In genomic region chr2:152000735-152001134, GRCm38 (mm10) we compare ENCODE assay signal across 18 mouse cellular contexts. TPM values are rescaled to one million over a fixed set of nuclear protein-coding genes. Genes with fewer than 3 reads are reported as not detected.
DNase-seq lines count a peak whose midpoint lies in the region; ATAC-seq and TF ChIP-seq lines count a peak whose summit lies in the region.
"Had no signal": no experiment of that assay in that cellular context is flagged by ENCODE, and none has a peak within 500 bp of the region (broad histone marks: within the 10 kb centered on the region; RNA-seq: fewer than 3 reads in every experiment).

No protein-coding gene starts in this region.

- peaks cover 19% of the 10 kb centered on the region for H3K27me3 ChIP-seq in kidney, embryonic 16.5 days (ENCODE audit: insufficient read depth, low read length)
- H3K27me3 ChIP-seq in kidney, adult 2 months (replicated peaks; ENCODE audit: control insufficient read depth, insufficient read depth, low read length) = no peaks in the 10 kb centered on the region
- peaks cover 51% of the 10 kb centered on the region for H3K27me3 ChIP-seq in neural tube, embryonic 12.5 days (replicated peaks)
- H3K27me3 ChIP-seq in neural tube, embryonic 15.5 days (replicated peaks) = peaks cover 49% of the 10 kb centered on the region
- no peaks in the 10 kb centered on the region for H3K27me3 ChIP-seq in testis, adult 2 months (ENCODE audit: control insufficient read depth, insufficient read depth, low read length)

- H3K27ac ChIP-seq in kidney, embryonic 16.5 days (ENCODE audit: low read length) = no peak overlapping the region
- no peak overlapping the region for H3K27ac ChIP-seq in kidney, adult 2 months (ENCODE audit: insufficient read depth, low read depth, low read length)
- H3K27ac ChIP-seq in neural tube, embryonic 12.5 days = no peak overlapping the region
- H3K27ac ChIP-seq in neural tube, embryonic 15.5 days (replicated peaks) = no peak overlapping the region
- H3K27ac ChIP-seq in testis, adult 2 months (ENCODE audit: control insufficient read depth, insufficient read depth, low read depth, low read length) = peak overlapping the region; percentile 34; the same call in 1 of the 2 replicates
- H3K27ac ChIP-seq: forebrain, embryonic 12.5 days had no signal

- TF ChIP-seq POLR2A in kidney, adult 2 months (IDR thresholded peaks at IDR 0.05; ENCODE audit: low read depth, low read length) = no peak
- peak; percentile 30; the same call in 1 of the 2 replicates for TF ChIP-seq POLR2A in testis, adult 2 months (IDR thresholded peaks at IDR 0.05; ENCODE audit: control insufficient read depth, low read depth, low read length)

- ATAC-seq in kidney, embryonic 16.5 days (ENCODE audit: low FRiP score, low TSS enrichment) = peak; percentile 72
- peak; percentile 48; the same call in 1 of the 2 replicates for ATAC-seq in neural tube, embryonic 12.5 days (ENCODE audit: low FRiP score, low read depth)
- no peak for ATAC-seq in neural tube, embryonic 15.5 days (ENCODE audit: low FRiP score)
- ATAC-seq: CD4-positive, CD25-positive, alpha-beta regulatory T cell, adult 4 months; intestine, embryonic 16.5 days had no signal

- H3K4me1 ChIP-seq in kidney, embryonic 16.5 days (ENCODE audit: insufficient read depth, low read length) = peaks cover 34% of the 10 kb centered on the region
- H3K4me1 ChIP-seq in kidney, adult 2 months (ENCODE audit: control insufficient read depth, insufficient read depth, low read length) = peaks cover 20% of the 10 kb centered on the region
- H3K4me1 ChIP-seq in neural tube, embryonic 12.5 days = peaks cover 10% of the 10 kb centered on the region; the same call in 1 of the 2 replicates
- H3K4me1 ChIP-seq in neural tube, embryonic 15.5 days = peaks cover 6% of the 10 kb centered on the region
- H3K4me1 ChIP-seq in testis, adult 2 months (ENCODE audit: control insufficient read depth, insufficient read depth, low read length) = peaks cover 4% of the 10 kb centered on the region

- DNase-seq in adrenal gland, postnatal 14 days = peak; percentile 9
- DNase-seq in adrenal gland, adult 18-20 months (ENCODE audit: low spot score in 2 of 2) = no peak
- DNase-seq in kidney, adult 2 months = no peak
- DNase-seq in spleen, adult 12 weeks (ENCODE audit: low spot score) = no peak
- DNase-seq: cerebellum, postnatal 10 days; embryo, embryonic 11 days; heart, postnatal 4 days; lung, postnatal 14 days; thymus, postnatal 4 days had no signal

- H3K4me2 ChIP-seq in kidney, embryonic 16.5 days (replicated peaks; ENCODE audit: low read depth, low read length) = no peak overlapping the region
- no peak overlapping the region for H3K4me2 ChIP-seq in neural tube, embryonic 12.5 days (replicated peaks)
- no peak overlapping the region for H3K4me2 ChIP-seq in neural tube, embryonic 15.5 days
- H3K4me2 ChIP-seq: heart, embryonic 12.5 days had no signal

- no peak overlapping the region; the same call in 1 of the 2 replicates for H3K9ac ChIP-seq in kidney, embryonic 16.5 days (replicated peaks; ENCODE audit: low read length)
- no peak overlapping the region for H3K9ac ChIP-seq in neural tube, embryonic 12.5 days
- no peak overlapping the region for H3K9ac ChIP-seq in neural tube, embryonic 15.5 days (replicated peaks)
- H3K9ac ChIP-seq: forebrain, embryonic 12.5 days; heart, embryonic 12.5 days had no signal

- no peaks in the 10 kb centered on the region for H3K9me3 ChIP-seq in kidney, embryonic 16.5 days (ENCODE audit: low read length)
- H3K9me3 ChIP-seq in neural tube, embryonic 12.5 days = no peaks in the 10 kb centered on the region
- no peaks in the 10 kb centered on the region for H3K9me3 ChIP-seq in neural tube, embryonic 15.5 days (replicated peaks)
- H3K9me3 ChIP-seq: forebrain, embryonic 12.5 days; heart, embryonic 12.5 days; megakaryocyte, embryonic 14.5 days had no signal

- no peak for TF ChIP-seq CTCF in kidney, adult 2 months (conservative IDR thresholded peaks at IDR 0.05; ENCODE audit: insufficient read depth, insufficient read length, low read depth, low read length)
- no peak for TF ChIP-seq CTCF in testis, adult 2 months (IDR thresholded peaks at IDR 0.05; ENCODE audit: control insufficient read depth, insufficient read depth, insufficient replicate concordance, low read depth, low read length)

- H3K4me3 ChIP-seq in kidney, embryonic 16.5 days (ENCODE audit: low read length) = no peak overlapping the region
- H3K4me3 ChIP-seq in kidney, adult 2 months (ENCODE audit: insufficient read depth, low read depth, low read length) = no peak overlapping the region
- no peak overlapping the region for H3K4me3 ChIP-seq in neural tube, embryonic 12.5 days
- H3K4me3 ChIP-seq in neural tube, embryonic 15.5 days (replicated peaks) = no peak overlapping the region
- peak overlapping the region; percentile 58 for H3K4me3 ChIP-seq in testis, adult 2 months (ENCODE audit: control insufficient read depth, low read depth, low read length)
- H3K4me3 ChIP-seq: forebrain, embryonic 12.5 days; heart, embryonic 12.5 days; megakaryocyte, embryonic 14.5 days had no signal

- H3K36me3 ChIP-seq in kidney, embryonic 16.5 days (ENCODE audit: insufficient read depth, low read length) = no peaks in the 10 kb centered on the region
- H3K36me3 ChIP-seq in kidney, adult 2 months (ENCODE audit: control insufficient read depth, insufficient read depth, low read length) = no peaks in the 10 kb centered on the region
- H3K36me3 ChIP-seq in neural tube, embryonic 12.5 days = no peaks in the 10 kb centered on the region
- H3K36me3 ChIP-seq in neural tube, embryonic 15.5 days = no peaks in the 10 kb centered on the region
- no peaks in the 10 kb centered on the region for H3K36me3 ChIP-seq in testis, adult 2 months (ENCODE audit: control insufficient read depth, insufficient read depth, low read length)
- H3K36me3 ChIP-seq: forebrain, embryonic 12.5 days; heart, embryonic 12.5 days had no signal

- WGBS in kidney, embryonic 16.5 days = 39% methylated on average over 6 of the region's 6 CpGs
- WGBS in kidney, adult 2 months = 67% methylated on average over 6 of the region's 6 CpGs
- 55% methylated on average over 6 of the region's 6 CpGs for WGBS in neural tube, embryonic 12.5 days
- 55% methylated on average over 6 of the region's 6 CpGs for WGBS in neural tube, embryonic 15.5 days

RNA-seq across cellular contexts. Expression of gene Slc52a3, which starts 4.4 kb away (rescaled TPM):
- 1.6 and 2.4 TPM in 2 replicates for total RNA-seq in adrenal gland, postnatal 14 days (2021)
- total RNA-seq in adrenal gland, adult 18-20 months (2021) = 1 to 10 TPM; 3.9 to 5.6 TPM
- polyA plus RNA-seq in kidney, embryonic 16.5 days (2015; fragmentation: Nextera tagmentation; extraction: Ambion mirVana) = 25.2 and 28.2 TPM in 2 replicates
- polyA plus RNA-seq in kidney, adult 2 months (2012; rRNA removed) = 17.4 and 23.6 TPM in 2 replicates
- 1.1 and 1.3 TPM in 2 replicates for polyA plus RNA-seq in neural tube, embryonic 12.5 days (2016; fragmentation: Nextera tagmentation; extraction: Ambion mirVana)
- polyA plus RNA-seq in neural tube, embryonic 15.5 days (2015; fragmentation: Nextera tagmentation; extraction: Ambion mirVana) = 1.4 and 1.7 TPM in 2 replicates
- 37.6 and 52.4 TPM in 2 replicates for polyA plus RNA-seq in testis, adult 2 months (2012; rRNA removed)

RNA-seq across cellular contexts. Expression of gene Fam110a, which starts 20.7 kb away (rescaled TPM):
- 8.2 and 8.5 TPM in 2 replicates for total RNA-seq in adrenal gland, postnatal 14 days (2021)
- 10 to 100 TPM in 1 of 2 experiments, 1 to 10 TPM in 1; 6.6 to 10.3 TPM for total RNA-seq in adrenal gland, adult 18-20 months (2021)
- polyA plus RNA-seq in kidney, embryonic 16.5 days (2015; fragmentation: Nextera tagmentation; extraction: Ambion mirVana) = 32.1 and 34.9 TPM in 2 replicates
- polyA plus RNA-seq in kidney, adult 2 months (2012; rRNA removed) = 14.2 and 16.2 TPM in 2 replicates
- 91.5 and 94.3 TPM in 2 replicates for polyA plus RNA-seq in neural tube, embryonic 12.5 days (2016; fragmentation: Nextera tagmentation; extraction: Ambion mirVana)
- polyA plus RNA-seq in neural tube, embryonic 15.5 days (2015; fragmentation: Nextera tagmentation; extraction: Ambion mirVana) = 31.3 and 32.0 TPM in 2 replicates
- polyA plus RNA-seq in testis, adult 2 months (2012; rRNA removed) = 175 and 190 TPM in 2 replicates
